ENCODE assay signal across 10 mouse cellular contexts in genomic region chr10:30729157-30730096, GRCm38 (mm10).
DNase-seq lines count a peak whose midpoint lies in the region; ATAC-seq and TF ChIP-seq lines count a peak whose summit lies in the region.
"Had no signal": no experiment of that assay in that cellular context is flagged by ENCODE, and none has a peak within 500 bp of the region (broad histone marks: within the 10 kb centered on the region; RNA-seq: fewer than 3 reads in every experiment).

No protein-coding gene starts in this region.

- H3K27ac ChIP-seq in bone marrow macrophage, adult 2 months (ENCODE audit: insufficient read depth, low read depth, low read length) = peak overlapping the region; percentile 40; the same call in 1 of the 2 replicates
- no peak overlapping the region for H3K27ac ChIP-seq in liver, embryonic 12.5 days
- H3K27ac ChIP-seq: neural tube, embryonic 13.5 days had no signal

- TF ChIP-seq CTCF in bone marrow macrophage, adult 2 months (IDR thresholded peaks at IDR 0.05; ENCODE audit: low read depth, low read length) = no peak

- ATAC-seq in liver, embryonic 12.5 days = peak; percentile 67
- ATAC-seq in CD4-positive, CD25-positive, alpha-beta regulatory T cell, adult 4 months = no peak

- 79% methylated on average over 5 of the region's 5 CpGs for WGBS in liver, embryonic 12.5 days (ENCODE audit: insufficient replicate concordance)

- DNase-seq in cerebellum, postnatal 25 days = peak; percentile 21 to 26
- DNase-seq in cerebellum, adult 8-10 months = no peak
- DNase-seq in 3134 (ENCODE audit: extremely low read depth, insufficient read length, low spot score) (peak; percentile 74), adipocyte (ENCODE audit: low spot score) (no peak)
- DNase-seq in frontal cortex, postnatal 36 days (ENCODE audit: low spot score in 2 of 2) = no peak
- DNase-seq: heart, adult 11 months had no signal

- no peaks in the 10 kb centered on the region for H3K36me3 ChIP-seq in liver, embryonic 12.5 days
- H3K36me3 ChIP-seq: neural tube, embryonic 13.5 days had no signal

- H3K9ac ChIP-seq in liver, embryonic 12.5 days = no peak overlapping the region
- H3K9ac ChIP-seq: neural tube, embryonic 13.5 days had no signal

- no peaks in the 10 kb centered on the region for H3K27me3 ChIP-seq in liver, embryonic 12.5 days (replicated peaks)
- H3K27me3 ChIP-seq: neural tube, embryonic 13.5 days had no signal

- H3K4me2 ChIP-seq in liver, embryonic 12.5 days = no peak overlapping the region
- H3K4me2 ChIP-seq: neural tube, embryonic 13.5 days had no signal

- H3K9me3 ChIP-seq in liver, embryonic 12.5 days (replicated peaks) = no peaks in the 10 kb centered on the region
- H3K9me3 ChIP-seq: neural tube, embryonic 13.5 days had no signal

- H3K4me1 ChIP-seq in bone marrow macrophage, adult 2 months (ENCODE audit: control insufficient read depth, insufficient read depth, low read length) = peaks cover 9% of the 10 kb centered on the region
- peaks cover 48% of the 10 kb centered on the region for H3K4me1 ChIP-seq in liver, embryonic 12.5 days
- H3K4me1 ChIP-seq: neural tube, embryonic 13.5 days had no signal

- H3K4me3 ChIP-seq in bone marrow macrophage, adult 2 months (ENCODE audit: insufficient read depth, low read length) = no peak overlapping the region
- no peak overlapping the region for H3K4me3 ChIP-seq in liver, embryonic 12.5 days
- H3K4me3 ChIP-seq: neural tube, embryonic 13.5 days had no signal

- TF ChIP-seq POLR2A in bone marrow macrophage, adult 2 months (IDR thresholded peaks at IDR 0.05; ENCODE audit: borderline replicate concordance, low read depth, low read length) = no peak

Comparison
In these comparisons a context has a peak if more than half of its experiments do, and no peak if none do; other contexts are left out.
1. DNase-seq: peak in cerebellum, postnatal 25 days (2 of 2) and 3134 (single experiment); none in cerebellum, adult 8-10 months (single experiment), adipocyte (single experiment) and frontal cortex, postnatal 36 days (0 of 2).